Mouse (Mus musculus) kidney, embryonic 16.5 days (tissue): ENCODE data around the gene Phf2. TPM values are rescaled to one million over a fixed set of nuclear protein-coding genes. Genes with fewer than 3 reads are reported as not detected.
"Not testable (repeated sequence)": the region's sequence is repeated elsewhere in the genome, so short reads cannot be mapped to it uniquely, and the experiment has no call there.

Source experiments
- ATAC-seq: fragments of 200-750 bp; cut with Nextera tagmentation; 2 replicates; pipeline ENCODE4 v1.8.0; 2017; ENCODE audit warnings: moderate TSS enrichment; ENCODE audit not compliant: low FRiP score, low TSS enrichment
- H3K27ac ChIP-seq: fragments of 300-500 bp; sonication (generic); 2 replicates; pipeline ENCODE4 v1.5.1; 2014; ENCODE audit warnings: low read length
- H3K27me3 ChIP-seq: fragments of 300-500 bp; sonication (generic); 2 replicates; pipeline ENCODE4 v1.6.1; 2014; ENCODE audit warnings: low read length, control low read depth, mixed read lengths; ENCODE audit not compliant: insufficient read depth
- H3K36me3 ChIP-seq: fragments of 300-500 bp; sonication (generic); 2 replicates; pipeline ENCODE4 v1.6.1; 2014; ENCODE audit warnings: low read length, control low read depth, mixed read lengths; ENCODE audit not compliant: insufficient read depth
- H3K4me1 ChIP-seq: fragments of 300-500 bp; sonication (generic); 2 replicates; pipeline ENCODE4 v1.6.1; 2014; ENCODE audit warnings: low read length, control low read depth, mixed read lengths; ENCODE audit not compliant: insufficient read depth
- H3K4me2 ChIP-seq: fragments of 300-500 bp; sonication (generic); replicated peaks from 2 replicates; pipeline ENCODE4 v1.6.1; 2014; ENCODE audit warnings: low read depth, low read length
- H3K4me3 ChIP-seq: fragments of 300-500 bp; sonication (generic); 2 replicates; pipeline ENCODE4 v1.5.1; 2014; ENCODE audit warnings: mild to moderate bottlenecking, low read length
- H3K9ac ChIP-seq: fragments of 300-500 bp; sonication (generic); replicated peaks from 2 replicates; pipeline ENCODE4 v1.6.1; 2014; ENCODE audit warnings: low read length
- H3K9me3 ChIP-seq: fragments of 300-500 bp; sonication (generic); 2 replicates; pipeline ENCODE4 v1.6.1; 2016; ENCODE audit warnings: low read length, control low read depth
- WGBS: fragments of 180-500 bp; shearing (Covaris S2); extraction: QIAGEN DNeasy Blood & Tissue Kit; methylation state at CpG from one replicate; pipeline ENCODE4 v1.1.7; 2014; 5-methylcytosine and 5-hydroxymethylcytosine counted together
- polyA plus RNA-seq: library from polyadenylated mRNA; unstranded; fragments of >200 nt; fragmentation: Nextera tagmentation; extraction: Ambion mirVana; gene quantifications from 2 replicates; pipeline ENCODE4 v1.2.1, GENCODE M21; 2015

Gene Phf2
- polyA plus RNA-seq, 1 experiment from 2014 or later = 7.0 TPM

DNA sequence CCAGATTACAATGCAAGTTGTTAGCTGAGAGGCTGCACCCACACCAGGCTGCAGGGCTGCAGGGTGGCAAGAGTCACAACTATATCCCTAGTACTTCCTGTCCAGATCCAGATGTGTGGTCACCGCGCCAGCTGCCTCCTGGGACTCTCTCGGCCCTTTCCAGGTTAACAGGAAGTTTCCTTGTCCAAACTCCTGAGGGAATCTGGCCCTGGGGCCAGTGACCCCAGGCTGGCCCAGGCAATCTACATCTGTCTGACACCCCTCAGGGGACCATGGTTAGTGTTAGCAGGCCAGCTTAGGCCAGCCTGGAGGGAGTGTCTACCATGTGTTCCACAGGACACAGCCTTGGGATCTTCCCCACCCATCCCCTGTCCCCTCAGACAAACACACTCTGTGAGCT is 51.8 kb downstream of the Phf2 start:
- no peak for ATAC-seq
- H3K4me1 ChIP-seq = no peaks in the 10 kb centered on the region
- no peaks in the 10 kb centered on the region for H3K9me3 ChIP-seq
- 71% methylated on average over 3 of the region's 3 CpGs for WGBS
- H3K4me3 ChIP-seq = no peak overlapping the region
- H3K27me3 ChIP-seq = no peaks in the 10 kb centered on the region
- no peak overlapping the region for H3K9ac ChIP-seq
- peaks cover 86% of the 10 kb centered on the region for H3K36me3 ChIP-seq
- no peak overlapping the region for H3K4me2 ChIP-seq
- H3K27ac ChIP-seq = no peak overlapping the region

DNA sequence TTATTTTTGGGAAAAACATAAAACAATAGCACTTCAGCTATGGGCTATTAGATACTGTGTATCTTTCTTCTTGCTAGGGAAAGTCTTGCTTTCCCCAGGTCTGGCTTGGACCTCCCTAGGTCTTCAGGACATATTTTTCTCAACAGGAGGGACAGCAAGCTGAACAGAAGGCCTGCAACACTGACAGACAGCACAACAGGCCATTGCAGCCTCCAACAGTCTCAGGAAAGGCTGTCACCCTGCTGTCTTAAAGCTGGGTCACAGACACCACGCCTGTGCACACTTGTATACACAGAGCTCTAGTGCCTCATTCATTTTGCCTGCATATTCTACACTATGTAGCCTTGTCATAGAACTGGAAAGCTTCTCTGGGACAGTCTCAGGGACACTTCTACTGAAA is 56.5 kb downstream of the Phf2 start:
- no peak for ATAC-seq
- no peaks in the 10 kb centered on the region for H3K27me3 ChIP-seq
- H3K4me3 ChIP-seq = no peak overlapping the region
- 89% methylated on average over 1 of the region's 1 CpGs for WGBS
- H3K9me3 ChIP-seq = no peaks in the 10 kb centered on the region
- H3K36me3 ChIP-seq = peaks cover 75% of the 10 kb centered on the region
- H3K27ac ChIP-seq = no peak overlapping the region
- no peaks in the 10 kb centered on the region for H3K4me1 ChIP-seq
- no peak overlapping the region for H3K4me2 ChIP-seq
- no peak overlapping the region for H3K9ac ChIP-seq

- no peak overlapping the region for H3K27ac ChIP-seq
- peaks cover 52% of the 10 kb centered on the region for H3K36me3 ChIP-seq
- no peaks in the 10 kb centered on the region for H3K4me1 ChIP-seq
- no peaks in the 10 kb centered on the region for H3K27me3 ChIP-seq
- no peaks in the 10 kb centered on the region for H3K9me3 ChIP-seq
- WGBS = 75% methylated on average over 9 of the region's 9 CpGs
- no peak for ATAC-seq
- no peak overlapping the region for H3K4me3 ChIP-seq
- H3K4me2 ChIP-seq = no peak overlapping the region
- H3K9ac ChIP-seq = no peak overlapping the region
Observed at GRCm38 (mm10) chr13:48810991-48811390, 59.9 kb downstream of the Phf2 start.

- H3K27me3 ChIP-seq = no peaks in the 10 kb centered on the region
- no peak overlapping the region for H3K27ac ChIP-seq
- ATAC-seq = no peak
- peaks cover 52% of the 10 kb centered on the region for H3K36me3 ChIP-seq
- H3K4me2 ChIP-seq = no peak overlapping the region
- H3K4me3 ChIP-seq = no peak overlapping the region
- no peaks in the 10 kb centered on the region for H3K9me3 ChIP-seq
- no peak overlapping the region for H3K9ac ChIP-seq
- H3K4me1 ChIP-seq = no peaks in the 10 kb centered on the region
- whole genome bisulfite sequencing = 81% methylated on average over 7 of the region's 7 CpGs
Observed at GRCm38 (mm10) chr13:48810274-48810823, 60.6 kb downstream of the Phf2 start.

DNA sequence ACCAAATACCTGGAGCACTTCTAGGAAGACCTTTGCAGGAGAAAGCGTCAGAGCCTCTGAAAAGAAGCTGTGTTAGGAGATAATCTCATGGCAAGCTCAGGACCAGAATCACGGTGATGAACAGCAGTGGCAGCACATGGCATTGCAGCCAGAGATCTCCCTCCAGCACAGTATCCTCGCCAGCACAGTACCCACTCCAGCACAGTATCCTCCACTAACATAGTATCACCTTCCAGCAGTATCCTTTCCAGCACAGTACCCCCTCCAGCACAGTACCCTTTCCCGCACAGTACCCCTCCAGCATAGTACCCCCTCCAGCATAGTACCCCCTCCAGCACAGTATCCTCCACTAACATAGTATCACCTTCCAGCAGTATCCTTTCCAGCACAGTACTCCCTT is 61.3 kb downstream of the Phf2 start:
- H3K27ac ChIP-seq, H3K4me2 ChIP-seq, H3K27me3 ChIP-seq, H3K9me3 ChIP-seq, H3K9ac ChIP-seq, H3K4me3 ChIP-seq, H3K4me1 ChIP-seq: not testable (repeated sequence)
- ATAC-seq = peak; percentile 20
- 88% methylated on average over 4 of the region's 4 CpGs for WGBS
- H3K36me3 ChIP-seq = peaks cover 50% of the 10 kb centered on the region

DNA sequence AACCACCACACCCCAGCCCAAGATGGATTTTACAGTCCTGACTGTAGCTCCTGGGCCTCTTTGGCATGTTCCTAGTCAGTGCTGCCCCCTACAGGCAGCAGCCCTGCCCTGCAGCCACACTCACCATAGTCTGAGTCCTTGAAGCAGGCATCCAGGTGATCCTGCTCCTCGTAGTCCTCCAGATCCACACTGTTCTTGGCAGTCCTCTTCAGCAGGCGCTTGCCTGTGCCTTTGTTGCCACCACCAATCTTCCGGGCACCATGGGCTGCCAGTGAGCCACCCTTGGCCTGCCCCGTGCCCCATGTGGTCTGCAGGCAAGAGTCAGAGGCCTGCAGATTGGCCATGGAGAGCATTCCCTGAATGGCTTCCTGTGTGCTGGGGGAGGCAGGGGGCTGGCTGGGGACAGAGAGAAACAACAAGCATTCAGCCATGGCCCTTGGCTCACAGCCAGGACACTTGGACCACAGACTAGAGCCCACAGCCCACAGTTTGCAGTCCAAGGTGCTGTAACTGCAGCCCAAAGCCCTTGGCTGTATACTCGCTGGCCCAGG is 63.4 kb downstream of the Phf2 start:
- ATAC-seq = no peak
- H3K36me3 ChIP-seq = peaks cover 50% of the 10 kb centered on the region
- 75% methylated on average over 5 of the region's 5 CpGs for WGBS

DNA sequence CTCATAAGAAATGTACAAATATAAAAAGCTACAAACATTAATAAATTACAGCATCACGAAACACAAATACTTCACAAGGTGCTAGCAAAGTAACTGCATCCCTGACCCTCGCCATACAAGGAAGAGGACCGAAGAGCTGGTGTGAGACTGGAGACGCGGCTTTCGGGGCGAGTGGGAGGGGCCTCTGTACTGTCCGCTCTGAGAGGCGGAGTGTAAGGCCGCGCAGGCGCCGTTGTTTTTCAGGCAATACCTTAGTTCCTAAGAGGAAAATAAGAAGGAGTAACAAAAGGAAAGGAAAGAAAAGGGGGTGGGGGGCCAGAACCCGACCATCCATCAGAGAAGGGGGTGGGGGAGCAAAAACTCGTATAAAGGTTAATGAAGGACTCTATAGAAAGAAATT is 68.7 kb downstream of the Phf2 start:
- H3K4me3 ChIP-seq = no peak overlapping the region
- no peaks in the 10 kb centered on the region for H3K4me1 ChIP-seq
- no peaks in the 10 kb centered on the region for H3K9me3 ChIP-seq
- WGBS = 57% methylated on average over 15 of the region's 15 CpGs
- H3K9ac ChIP-seq = no peak overlapping the region
- no peak for ATAC-seq
- peaks cover 47% of the 10 kb centered on the region for H3K36me3 ChIP-seq
- H3K27ac ChIP-seq = no peak overlapping the region
- no peaks in the 10 kb centered on the region for H3K27me3 ChIP-seq
- H3K4me2 ChIP-seq = no peak overlapping the region

More for the DNA sequence above, 63.4 kb downstream of the Phf2 start:
- no peak overlapping the region for H3K4me3 ChIP-seq
- no peaks in the 10 kb centered on the region for H3K27me3 ChIP-seq
- H3K4me1 ChIP-seq = no peaks in the 10 kb centered on the region
- no peak overlapping the region for H3K27ac ChIP-seq
- no peak overlapping the region for H3K9ac ChIP-seq
- no peak overlapping the region for H3K4me2 ChIP-seq
- H3K9me3 ChIP-seq = no peaks in the 10 kb centered on the region

DNA sequence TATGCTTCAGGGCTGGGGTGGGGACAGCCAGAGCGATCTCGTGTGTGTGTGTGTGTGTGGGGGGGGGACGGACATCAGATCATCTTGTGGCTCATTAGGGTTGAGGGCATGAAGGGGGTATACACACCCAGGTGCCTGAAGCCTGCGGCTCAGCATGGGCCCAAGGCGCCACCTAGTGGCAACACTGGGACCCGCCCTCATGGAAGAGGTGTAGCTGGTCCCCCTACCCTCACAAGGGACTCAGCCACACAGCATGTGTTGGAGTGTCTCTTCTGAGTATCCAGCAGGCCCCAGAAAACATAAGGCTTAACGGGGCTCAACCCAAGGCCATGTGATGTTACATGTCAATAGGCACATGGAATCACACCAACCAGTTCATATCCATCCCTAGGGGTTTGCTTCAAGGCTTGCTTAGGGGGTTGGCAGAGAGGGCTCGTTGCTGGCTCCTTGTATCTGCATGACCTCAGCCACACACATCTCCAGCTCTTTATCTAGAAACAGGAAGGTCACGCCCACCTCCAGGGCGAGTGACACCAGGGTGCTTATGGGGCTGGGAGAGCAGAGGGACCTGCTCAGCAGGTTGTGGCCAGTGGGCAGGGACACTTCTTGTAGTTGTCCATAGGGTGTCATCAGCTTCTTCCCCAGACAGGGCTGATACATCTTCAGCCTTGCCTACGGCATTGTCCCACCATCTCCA is 69.9 kb downstream of the Phf2 start:
- Histone ChIP-seq H3K4me2 (no peak overlapping the region), H3K36me3 (peaks cover 37% of the 10 kb centered on the region), H3K9me3 (no peaks in the 10 kb centered on the region), H3K27me3 (no peaks in the 10 kb centered on the region), H3K4me1 (no peaks in the 10 kb centered on the region; the same call in 1 of the 2 replicates), H3K4me3 (no peak overlapping the region), H3K27ac (no peak overlapping the region), H3K9ac (no peak overlapping the region)
- ATAC-seq = peak; percentile 67
- 30% methylated on average over 11 of the region's 11 CpGs for WGBS

DNA sequence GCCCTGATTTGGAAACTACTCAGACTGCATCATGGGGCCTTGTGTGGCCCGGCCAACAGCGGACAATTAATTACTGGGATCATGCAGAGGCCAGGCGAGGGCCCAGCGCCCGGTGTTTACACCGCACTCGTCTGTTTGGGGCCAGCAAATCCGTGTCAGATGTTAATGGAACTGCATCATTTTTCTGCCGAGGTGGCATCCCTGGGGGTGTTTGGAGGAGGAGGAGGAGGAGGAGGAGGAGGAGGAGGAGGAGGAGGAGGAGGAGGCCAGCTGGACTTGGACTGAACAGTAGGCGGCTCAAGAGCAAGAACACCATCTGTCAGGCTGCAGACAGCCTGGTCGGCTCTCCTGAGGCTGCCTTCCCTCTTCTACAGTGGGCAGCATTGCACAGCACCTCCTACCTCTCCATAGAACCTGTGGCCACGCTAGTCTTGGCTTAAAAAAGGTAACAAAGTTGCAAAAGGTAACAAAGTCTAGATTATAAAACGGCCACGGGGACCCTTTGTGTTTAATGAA is 72.6 kb downstream of the Phf2 start:
- H3K4me2 ChIP-seq = no peak overlapping the region
- H3K36me3 ChIP-seq = peaks cover 12% of the 10 kb centered on the region; the same call in 1 of the 2 replicates
- no peak overlapping the region for H3K9ac ChIP-seq
- ATAC-seq = no peak
- 25% methylated on average over 14 of the region's 14 CpGs for WGBS
- no peaks in the 10 kb centered on the region; the same call in 1 of the 2 replicates for H3K4me1 ChIP-seq
- no peaks in the 10 kb centered on the region for H3K9me3 ChIP-seq
- H3K27ac ChIP-seq = no peak overlapping the region
- H3K4me3 ChIP-seq = no peak overlapping the region
- H3K27me3 ChIP-seq = no peaks in the 10 kb centered on the region

GRCm38 (mm10) chr13:48796906-48797305 is 74.0 kb downstream of the Phf2 start:
- no peaks in the 10 kb centered on the region for H3K27me3 ChIP-seq
- no peak overlapping the region for H3K27ac ChIP-seq
- H3K36me3 ChIP-seq = 0 out of 2 replicates have a peak, but pooled peaks cover 4% of the 10 kb centered on the region
- no peak overlapping the region for H3K9ac ChIP-seq
- H3K4me1 ChIP-seq = no peaks in the 10 kb centered on the region; the same call in 1 of the 2 replicates
- H3K4me2 ChIP-seq = no peak overlapping the region
- WGBS = 43% methylated on average over 11 of the region's 11 CpGs
- H3K9me3 ChIP-seq = no peaks in the 10 kb centered on the region
- H3K4me3 ChIP-seq = no peak overlapping the region
- no peak for ATAC-seq
